Mouse (Mus musculus): ENCODE measurements around the gene Tmem135.

The Tmem135 gene

GRCm38 (mm10) chr7:89418127-89418653 is 14.2 kb upstream of the Tmem135 start:
- no peak for DNase-seq (ENCODE audit: low spot score)

- DNase-seq (ENCODE audit: low spot score) = peak; percentile 58
These were observed 13.7 kb upstream of the Tmem135 start for GRCm38 (mm10) chr7:89417707-89418106.

- peak; percentile 38 for DNase-seq (ENCODE audit: low spot score)
These were observed 12.0 kb upstream of the Tmem135 start for GRCm38 (mm10) chr7:89416027-89416426.

- no peak for DNase-seq (ENCODE audit: low spot score)
These were observed 8.1 kb upstream of the Tmem135 start for GRCm38 (mm10) chr7:89412094-89412493.

- no peak for DNase-seq (ENCODE audit: low spot score)
These were observed 7.3 kb upstream of the Tmem135 start for GRCm38 (mm10) chr7:89411346-89411745.

GRCm38 (mm10) chr7:89410294-89410693 is 6.3 kb upstream of the Tmem135 start:
- DNase-seq (ENCODE audit: low spot score) = no peak

GRCm38 (mm10) chr7:89407006-89407940 is 3.3 kb upstream of the Tmem135 start:
- DNase-seq (ENCODE audit: low spot score) = no peak

GRCm38 (mm10) chr7:89406011-89406410 is 2.0 kb upstream of the Tmem135 start:
- DNase-seq (ENCODE audit: low spot score) = peak; percentile 62

GRCm38 (mm10) chr7:89404734-89405440 is 865 bp upstream of the Tmem135 start:
- DNase-seq (ENCODE audit: low spot score) = peak; percentile 64

- peak; percentile 44 for DNase-seq (ENCODE audit: low spot score)
These were observed 709 bp downstream of the Tmem135 start for GRCm38 (mm10) chr7:89403053-89403972.

GRCm38 (mm10) chr7:89401936-89402335 is 2.1 kb downstream of the Tmem135 start:
- DNase-seq (ENCODE audit: low spot score) = no peak

GRCm38 (mm10) chr7:89401136-89401858 is 2.7 kb downstream of the Tmem135 start:
- no peak for DNase-seq (ENCODE audit: low spot score)

- no peak for DNase-seq (ENCODE audit: low spot score)
These were observed 3.3 kb downstream of the Tmem135 start for GRCm38 (mm10) chr7:89400721-89401120.

GRCm38 (mm10) chr7:89397837-89398534 is 6.0 kb downstream of the Tmem135 start:
- no peak for DNase-seq (ENCODE audit: low spot score)

- DNase-seq (ENCODE audit: low spot score) = no peak
These were observed 7.6 kb downstream of the Tmem135 start for GRCm38 (mm10) chr7:89396386-89396785.

- DNase-seq (ENCODE audit: low spot score) = no peak
These were observed 8.6 kb downstream of the Tmem135 start for GRCm38 (mm10) chr7:89395399-89395798.

GRCm38 (mm10) chr7:89392825-89393224 is 11.2 kb downstream of the Tmem135 start:
- peak; percentile 25 for DNase-seq (ENCODE audit: low spot score)

- DNase-seq (ENCODE audit: low spot score) = peak; percentile 54
These were observed 11.6 kb downstream of the Tmem135 start for GRCm38 (mm10) chr7:89392388-89392787.

GRCm38 (mm10) chr7:89391831-89392230 is 12.2 kb downstream of the Tmem135 start:
- DNase-seq (ENCODE audit: low spot score) = no peak

GRCm38 (mm10) chr7:89391281-89391680 is 12.7 kb downstream of the Tmem135 start:
- DNase-seq (ENCODE audit: low spot score) = no peak
